Mouse (Mus musculus): ENCODE measurements at regions not wholly inside any gene's neighbourhood (a gene's known extent, or its start where the extent isn't known, plus 50 kb on each side); places are given as distances from the start of the nearest gene placed in this dataset.

DNA sequence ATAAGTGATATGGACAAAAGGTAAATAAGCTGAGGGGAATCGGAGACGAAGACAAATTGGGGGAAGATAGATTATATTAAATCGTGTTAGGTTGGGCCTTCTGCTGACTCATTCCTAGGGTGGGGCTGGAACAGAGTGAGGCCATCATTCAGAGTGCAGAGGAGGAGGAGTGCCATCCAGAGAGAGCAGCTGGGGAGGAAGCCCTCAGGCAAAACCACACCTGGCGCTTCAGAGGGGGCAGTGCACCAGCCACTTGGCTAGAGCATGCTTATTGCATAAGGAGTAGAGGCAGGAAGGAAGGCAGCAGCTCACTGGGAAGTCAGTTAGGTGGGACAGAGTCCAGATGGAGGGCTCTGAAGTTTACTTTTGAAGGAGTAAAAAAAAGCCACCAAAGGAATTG, 51.0 kb upstream of the Bank1 start:
- Histone ChIP-seq H3K4me3 (ENCODE audit: low read depth, low read length) (no peak overlapping the region), H3K4me1 (ENCODE audit: control insufficient read depth, insufficient read depth, insufficient read length, low read length) (no peaks in the 10 kb centered on the region), H3K27me3 (ENCODE audit: control insufficient read depth, insufficient read depth, low read length) (no peaks in the 10 kb centered on the region), H3K36me3 (ENCODE audit: control insufficient read depth, insufficient read depth, low read length) (no peaks in the 10 kb centered on the region), H3K27ac (ENCODE audit: insufficient read depth, low read depth, low read length) (no peak overlapping the region)
- TF ChIP-seq CTCF (IDR thresholded peaks at IDR 0.05; ENCODE audit: extremely low read depth, insufficient read length, insufficient replicate concordance, low read depth, low read length) (no peak), POLR2A (IDR thresholded peaks at IDR 0.05; ENCODE audit: low read depth, low read length) (no peak)
- WGBS = 41% methylated on average over 4 of the region's 4 CpGs
